Mouse (Mus musculus): ENCODE measurements around the gene Gm7995.
"Not testable (repeated sequence)": the region's sequence is repeated elsewhere in the genome, so short reads cannot be mapped to it uniquely, and the experiment has no call there.

Gm7995 gene

DNA sequence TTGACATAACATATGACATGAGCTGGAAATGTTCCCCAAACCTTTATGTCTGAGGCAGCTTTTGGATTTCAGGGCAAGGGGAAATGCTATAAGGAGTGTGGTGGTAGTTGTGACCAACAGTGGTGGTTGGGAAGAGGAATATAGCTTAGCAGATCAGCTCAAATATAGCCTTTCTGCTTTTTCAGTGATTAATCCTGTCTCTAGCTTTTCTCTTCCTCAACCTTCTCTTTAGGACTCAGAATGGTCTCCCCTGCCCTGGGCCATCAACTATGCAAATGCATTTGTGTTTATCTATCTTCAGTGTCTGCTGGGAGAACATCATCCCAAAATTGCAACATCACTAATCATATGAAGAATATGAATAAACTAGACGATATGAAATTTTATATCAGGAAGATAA lies at the start of gene Gm7995:
Gene Gm7995, plus strand, starts transcription at position 301 of the 400 bp plus-strand sequence.
- not testable (repeated sequence) for DNase-seq (ENCODE audit: low spot score)

DNA sequence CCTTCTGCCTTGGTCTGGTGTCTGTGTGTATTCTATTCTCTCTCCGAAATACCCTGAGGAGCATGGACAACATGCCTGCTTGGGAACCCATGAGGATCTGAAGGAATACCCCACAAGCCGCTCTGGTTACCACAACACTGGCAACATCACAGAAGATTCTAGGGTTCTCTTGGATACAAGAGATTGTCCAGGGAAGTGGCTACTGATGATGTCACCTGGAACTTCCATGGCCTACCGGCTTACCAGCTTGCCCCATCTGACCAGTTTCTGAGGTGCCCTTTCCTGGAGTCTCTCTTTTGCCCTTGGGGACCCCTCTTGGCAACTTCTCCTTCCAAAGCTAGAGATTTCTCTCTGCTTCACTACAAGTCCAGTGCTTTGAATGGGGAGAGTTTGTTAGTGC lies 12.8 kb upstream of the Gm7995 start, which contains the start of gene Gm9611:
Gene Gm9611, minus strand, starts transcription at position 101 of the 400 bp plus-strand sequence.
- DNase-seq (ENCODE audit: low spot score): not testable (repeated sequence)
